Mouse (Mus musculus) adrenal gland, postnatal 4 days (tissue): Measurements from ENCODE around the gene Vsig2. TPM values are rescaled to one million over a fixed set of nuclear protein-coding genes. Genes with fewer than 3 reads are reported as not detected.

Experiments
- DNase-seq, 2 experiments: peaks; one replicate each; pipeline ENCODE4 v3.0.0; 2021 to 2022; ENCODE audit warnings: low spot score in 2 of 2, mixed read lengths in 2 of 2
- total RNA-seq, 2 experiments: library from RNA; stranded (reverse); gene quantifications; 2 replicates each; pipeline ENCODE4 v1.2.3; 2021

The Vsig2 gene
- total RNA-seq, 2 experiments from 2014 or later, result 5.8 to 7.3 TPM

DNA sequence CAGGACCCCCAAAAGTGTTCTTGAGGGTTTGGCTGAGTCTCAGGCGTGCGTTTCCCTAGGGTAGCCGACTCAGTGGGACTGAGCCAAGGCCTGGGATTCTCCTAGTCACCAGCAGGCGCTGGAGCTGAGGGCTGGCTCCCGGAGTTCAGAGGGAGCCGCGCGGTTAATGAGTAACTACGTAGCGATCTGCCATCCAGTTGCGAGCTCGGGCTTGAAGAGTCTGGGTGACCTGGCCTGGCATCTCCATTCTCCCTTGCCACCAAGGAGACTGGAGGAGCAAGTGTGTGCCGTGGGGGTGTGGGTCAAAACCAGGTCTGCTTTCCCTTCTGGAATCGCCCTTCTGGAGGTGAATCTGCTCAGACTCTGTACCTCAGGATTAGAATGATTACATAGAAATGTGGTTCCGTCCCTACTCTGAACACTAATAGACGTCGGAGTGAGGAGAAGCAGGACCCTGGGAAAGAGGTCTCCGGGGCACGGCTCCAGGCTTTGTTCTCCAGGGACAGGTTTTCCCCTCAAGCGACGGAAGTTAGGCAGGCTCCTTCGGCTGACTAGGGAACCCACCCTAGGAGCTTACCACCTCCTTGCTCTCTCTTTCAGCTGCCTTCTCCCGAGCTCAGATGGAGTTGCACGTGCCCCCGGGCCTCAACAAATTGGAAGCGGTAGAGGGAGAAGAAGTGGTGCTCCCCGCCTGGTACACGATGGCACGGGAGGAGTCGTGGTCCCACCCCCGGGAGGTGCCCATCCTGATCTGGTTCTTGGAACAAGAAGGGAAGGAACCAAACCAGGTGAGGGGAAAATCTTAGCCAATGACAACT, 8.0 kb upstream of the Vsig2 start:
- DNase-seq, result no peak

GRCm38 (mm10) chr9:37536851-37537250, 2.2 kb upstream of the Vsig2 start:
- DNase-seq, result no peak

- DNase-seq, result no peak
Observed at GRCm38 (mm10) chr9:37537658-37538250, 1.3 kb upstream of the Vsig2 start.

GRCm38 (mm10) chr9:37540226-37540625, 1.2 kb downstream of the Vsig2 start:
- DNase-seq, result no peak

GRCm38 (mm10) chr9:37540701-37541575, 1.9 kb downstream of the Vsig2 start:
- DNase-seq, result no peak

DNA sequence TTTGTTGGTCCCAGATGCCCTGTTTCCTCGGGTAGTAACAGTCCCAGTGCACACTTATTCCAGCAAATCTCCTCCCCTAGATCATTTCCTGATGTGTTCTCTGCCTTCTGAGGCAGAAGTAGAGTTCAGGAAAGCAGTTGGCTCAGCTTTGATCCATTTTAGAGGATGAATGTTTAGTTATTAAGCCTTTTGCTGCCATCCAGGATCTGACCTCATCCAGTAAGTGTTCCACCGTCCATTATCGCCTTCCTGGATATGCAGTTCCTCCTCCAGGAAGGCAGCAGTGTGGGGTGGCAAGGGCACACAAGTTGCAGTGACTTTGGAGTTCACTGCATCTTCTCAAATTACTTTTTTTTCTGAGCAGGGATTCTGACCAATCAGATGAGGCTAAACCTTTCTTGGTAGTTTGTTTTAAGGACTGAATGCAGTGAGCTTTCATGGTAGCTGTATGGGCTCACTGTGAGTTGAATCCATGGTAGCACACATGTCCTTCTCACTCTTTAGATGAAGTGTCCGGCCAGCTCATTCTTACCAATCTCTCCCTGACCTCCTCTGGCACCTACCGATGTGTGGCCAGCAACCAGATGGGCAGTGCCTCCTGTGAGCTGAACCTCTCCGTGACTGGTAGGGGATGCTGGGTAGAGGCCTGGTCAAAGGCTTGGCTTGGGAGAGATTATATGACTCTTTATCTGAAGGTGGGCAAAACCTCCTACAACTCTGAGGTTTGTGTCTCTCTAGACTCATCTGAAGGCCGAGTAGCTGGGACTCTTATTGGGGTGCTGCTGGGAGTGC, 3.0 kb downstream of the Vsig2 start:
- DNase-seq, result no peak

- DNase-seq, result no peak
Observed at GRCm38 (mm10) chr9:37543869-37544440, 4.9 kb downstream of the Vsig2 start.

GRCm38 (mm10) chr9:37544447-37545165, 5.6 kb downstream of the Vsig2 start:
- peak in 1 of 2 experiments; percentile 44 for DNase-seq

DNA sequence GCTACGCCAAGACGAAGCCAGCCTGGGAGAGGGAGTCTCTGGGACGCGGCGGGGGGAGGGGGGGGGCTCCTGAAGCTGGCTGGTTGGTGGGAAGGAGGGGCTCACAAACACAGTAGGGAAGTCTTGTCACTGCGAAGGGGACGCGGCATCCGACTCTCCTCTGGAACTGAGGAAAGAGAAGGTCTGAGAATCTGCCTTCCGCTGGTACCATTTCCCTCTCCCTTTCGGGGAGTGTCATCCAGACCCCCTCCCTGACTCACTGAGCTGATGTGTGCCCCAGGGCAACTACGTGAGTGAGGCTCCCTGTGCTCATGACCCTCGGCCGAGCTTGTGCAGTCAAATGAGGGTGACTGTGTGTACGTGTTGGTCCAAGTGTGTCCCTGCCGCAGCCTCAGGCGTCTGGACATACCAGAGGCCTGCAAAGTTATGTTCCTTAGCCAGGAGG, 6.1 kb downstream of the Vsig2 start:
- no peak for DNase-seq

- no peak for DNase-seq
Observed at GRCm38 (mm10) chr9:37545847-37546452, 6.9 kb downstream of the Vsig2 start.

DNA sequence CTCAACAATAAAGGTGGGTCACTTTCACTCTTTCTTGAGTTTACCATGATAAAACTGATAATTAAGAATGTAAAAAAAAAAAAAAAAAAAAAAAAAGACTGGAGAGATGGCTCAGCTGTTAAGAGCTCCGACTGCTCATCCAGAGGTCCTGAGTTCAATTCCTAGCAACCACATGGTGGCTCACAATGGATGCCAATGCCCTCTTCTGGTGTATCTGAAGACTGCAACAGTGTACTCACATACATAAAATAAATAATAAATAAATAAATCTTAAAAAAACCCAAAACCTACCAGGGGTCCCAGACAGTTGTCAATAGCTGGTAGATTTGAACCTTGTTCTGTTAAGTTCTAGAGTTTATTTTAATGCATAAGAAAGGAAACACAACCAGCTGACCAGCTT, 7.8 kb downstream of the Vsig2 start:
- DNase-seq, result no peak

DNA sequence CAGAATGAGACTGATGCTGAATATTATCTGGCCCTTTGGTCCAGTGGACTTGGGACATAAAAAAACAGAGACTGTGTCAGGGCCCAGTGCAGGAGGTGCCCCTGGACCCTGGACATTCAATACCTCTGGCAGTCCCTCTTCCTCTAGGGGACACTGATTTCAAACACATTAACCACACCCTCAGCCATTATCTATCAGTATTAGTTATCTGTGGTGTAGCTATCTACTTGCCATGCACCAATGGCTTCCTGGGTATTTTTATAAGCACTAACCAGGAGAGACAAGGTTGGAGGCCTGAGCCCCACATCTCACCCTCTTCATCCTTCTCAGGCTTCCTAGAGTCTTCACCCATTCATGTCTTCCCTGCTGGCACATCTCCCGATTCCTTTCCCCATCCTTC, 11.4 kb downstream of the Vsig2 start:
- DNase-seq, result no peak

- DNase-seq, result no peak
Observed at GRCm38 (mm10) chr9:37551751-37552531, 12.9 kb downstream of the Vsig2 start.

DNA sequence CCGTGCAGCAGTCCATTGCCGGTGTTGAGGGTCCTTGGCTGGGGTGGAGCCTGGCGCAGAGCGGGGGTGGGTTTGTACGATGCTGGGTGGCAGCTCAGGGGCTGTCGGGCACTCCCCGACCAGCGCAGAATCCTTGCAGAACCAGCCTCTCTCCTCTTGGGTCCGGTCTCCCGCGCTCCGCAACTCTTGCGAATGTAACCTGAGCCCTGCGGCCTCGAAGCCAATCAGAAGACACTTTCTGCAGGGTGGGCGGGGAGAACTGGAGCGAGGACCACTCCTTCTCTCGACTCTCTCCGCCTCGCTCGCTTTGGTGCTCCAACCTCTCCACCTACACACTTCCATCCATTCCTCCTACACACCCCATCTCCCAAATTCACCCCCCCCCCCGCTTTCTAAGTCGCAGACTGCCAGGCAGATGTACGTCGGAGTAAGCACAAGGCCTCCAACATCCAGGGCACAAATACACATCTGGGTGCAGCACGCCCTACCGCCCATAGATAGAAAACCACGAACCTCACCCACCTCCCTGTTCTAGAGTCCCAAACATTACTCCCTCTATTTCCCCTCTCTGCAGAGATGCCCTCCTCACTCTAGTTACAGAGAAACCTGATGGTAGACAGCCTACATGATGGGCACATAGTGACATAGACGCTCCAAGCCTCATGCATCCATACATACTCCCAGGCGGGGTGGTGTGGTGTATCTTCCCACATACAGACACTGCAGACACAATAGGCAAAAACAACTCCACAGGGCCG, 13.7 kb downstream of the Vsig2 start, which contains the start of gene Nrgn:
Nrgn (minus strand) TSS at position 369 of the 758 bp plus-strand sequence.
- DNase-seq, result peak in 1 of 2 experiments; percentile 63

DNA sequence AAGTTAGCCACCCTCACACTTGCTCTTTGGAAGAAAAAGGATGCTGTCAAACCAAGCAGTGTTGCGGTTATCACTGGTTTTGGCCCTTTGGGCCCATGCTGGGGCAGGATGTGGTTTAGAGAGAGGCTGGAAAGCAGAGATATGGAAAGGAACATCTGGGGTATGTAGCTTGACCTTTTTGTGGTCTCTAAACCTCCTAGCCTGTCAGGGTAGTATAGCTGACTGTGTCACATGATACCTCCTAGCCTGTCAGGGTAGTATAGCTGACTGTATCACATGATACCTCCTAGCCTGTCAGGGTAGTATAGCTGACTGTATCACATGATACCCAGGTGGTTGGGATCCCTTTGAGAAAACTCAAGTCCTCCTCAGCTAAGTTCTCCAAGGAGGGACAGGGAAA, 15.2 kb downstream of the Vsig2 start:
- DNase-seq, result no peak

DNA sequence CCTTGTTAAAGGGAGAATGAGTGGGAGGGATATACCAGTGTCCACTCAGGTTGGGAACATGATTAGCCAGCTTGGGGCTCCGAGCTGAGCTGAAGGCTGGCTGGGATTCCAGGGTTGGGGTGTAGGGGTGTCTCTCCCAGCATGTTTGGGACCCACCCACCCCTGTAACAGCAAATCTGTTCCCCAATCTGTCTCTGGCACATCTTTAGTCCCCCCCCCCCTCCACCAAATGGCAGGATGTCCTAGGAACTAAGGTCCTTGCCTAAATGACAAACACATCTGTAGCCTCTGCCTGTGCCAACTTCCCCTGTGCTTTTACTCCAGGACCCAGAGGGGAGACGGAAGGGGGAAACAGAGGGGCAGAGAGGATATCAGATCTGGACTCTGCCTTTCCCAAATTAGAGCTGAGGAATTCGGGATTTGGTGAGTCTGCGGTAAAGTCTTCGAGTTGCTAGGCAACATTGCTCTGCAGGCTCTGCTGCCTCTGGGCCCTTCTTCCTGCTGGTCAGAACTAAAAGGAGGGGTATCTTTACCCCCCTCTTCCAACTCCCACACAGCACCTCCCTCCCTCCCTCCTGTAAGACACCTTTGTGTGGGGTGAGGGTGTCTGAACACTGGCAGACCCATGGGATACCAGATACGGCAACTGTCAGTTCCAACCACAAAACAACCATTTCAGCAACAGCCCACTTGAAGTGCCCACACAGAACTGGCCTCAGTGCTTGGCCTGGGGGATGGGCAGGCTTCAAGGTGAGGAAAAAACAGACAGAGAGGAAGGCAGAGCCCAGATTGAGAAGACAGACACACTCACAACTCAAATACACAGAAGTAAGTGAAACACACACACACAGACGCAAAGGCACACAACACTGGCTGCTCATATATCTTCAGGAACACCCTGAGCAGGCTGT, 16.0 kb downstream of the Vsig2 start, which contains the start of gene Siae:
Siae (plus strand) TSS at position 861 of the 911 bp plus-strand sequence.
- DNase-seq, result no peak

DNA sequence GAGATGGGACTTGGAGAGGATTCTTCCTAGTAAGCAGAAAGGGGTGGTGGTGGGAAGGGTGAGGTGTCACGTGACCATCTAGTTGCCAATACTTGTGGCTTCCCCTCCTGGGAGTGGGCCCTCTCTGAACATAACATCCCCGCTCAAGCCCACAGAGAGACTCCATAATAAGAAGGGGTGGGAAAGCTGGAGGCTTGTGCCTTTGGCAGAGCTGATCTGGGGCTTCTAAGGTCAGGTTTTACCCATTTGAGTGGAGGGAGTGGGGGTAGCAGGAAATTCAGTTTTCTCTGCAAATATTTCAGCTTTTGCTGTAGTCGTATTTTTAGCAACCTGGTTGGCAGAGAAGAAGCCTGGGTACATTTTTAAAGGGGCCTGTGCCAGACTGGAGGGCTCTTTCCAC, 17.3 kb downstream of the Vsig2 start:
- DNase-seq, result no peak
